Mouse (Mus musculus): ENCODE results near the gene Dnmt3b.

The Dnmt3b gene

DNA sequence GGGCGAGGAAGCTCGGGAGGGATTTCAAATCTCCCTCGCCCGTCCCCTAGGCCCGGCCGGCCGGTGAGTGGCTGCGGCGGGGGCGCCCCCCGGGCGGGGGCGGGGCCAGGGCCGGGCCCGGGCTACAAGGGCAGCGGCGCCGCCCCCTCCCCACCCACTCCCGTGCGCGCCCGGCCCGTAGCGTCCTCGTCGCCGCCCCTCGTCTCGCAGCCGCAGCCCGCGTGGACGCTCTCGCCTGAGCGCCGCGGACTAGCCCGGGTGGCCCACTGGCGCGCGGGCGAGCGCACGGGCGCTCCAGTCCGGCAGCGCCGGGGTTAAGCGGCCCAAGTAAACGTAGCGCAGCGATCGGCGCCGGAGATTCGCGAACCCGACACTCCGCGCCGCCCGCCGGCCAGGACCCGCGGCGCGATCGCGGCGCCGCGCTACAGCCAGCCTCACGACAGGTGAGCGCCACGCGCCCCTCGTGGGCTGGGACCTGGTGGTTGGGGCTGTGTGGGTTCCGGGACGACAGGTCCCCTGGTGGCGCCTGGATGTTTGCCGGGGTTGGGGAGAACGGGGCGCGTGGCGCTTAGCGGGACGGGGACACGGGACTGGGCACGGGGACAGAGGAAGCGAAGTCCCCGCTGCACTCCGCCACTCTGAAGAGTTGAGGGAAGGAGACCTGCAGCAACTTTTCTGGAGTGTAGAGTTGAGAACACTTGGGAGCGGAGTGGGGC lies at the start of gene Dnmt3b:
TSS of gene Dnmt3b (plus strand) at position 153 of the 716 bp plus-strand sequence.
- in situ Hi-C loops (cut with MseI, MboI) = no loop called here

GRCm38 (mm10) chr2:153600021-153600666 lies 49.1 kb upstream of the Dnmt3b start:
- in situ Hi-C loops (cut with MseI, MboI) = no loop called here

DNA sequence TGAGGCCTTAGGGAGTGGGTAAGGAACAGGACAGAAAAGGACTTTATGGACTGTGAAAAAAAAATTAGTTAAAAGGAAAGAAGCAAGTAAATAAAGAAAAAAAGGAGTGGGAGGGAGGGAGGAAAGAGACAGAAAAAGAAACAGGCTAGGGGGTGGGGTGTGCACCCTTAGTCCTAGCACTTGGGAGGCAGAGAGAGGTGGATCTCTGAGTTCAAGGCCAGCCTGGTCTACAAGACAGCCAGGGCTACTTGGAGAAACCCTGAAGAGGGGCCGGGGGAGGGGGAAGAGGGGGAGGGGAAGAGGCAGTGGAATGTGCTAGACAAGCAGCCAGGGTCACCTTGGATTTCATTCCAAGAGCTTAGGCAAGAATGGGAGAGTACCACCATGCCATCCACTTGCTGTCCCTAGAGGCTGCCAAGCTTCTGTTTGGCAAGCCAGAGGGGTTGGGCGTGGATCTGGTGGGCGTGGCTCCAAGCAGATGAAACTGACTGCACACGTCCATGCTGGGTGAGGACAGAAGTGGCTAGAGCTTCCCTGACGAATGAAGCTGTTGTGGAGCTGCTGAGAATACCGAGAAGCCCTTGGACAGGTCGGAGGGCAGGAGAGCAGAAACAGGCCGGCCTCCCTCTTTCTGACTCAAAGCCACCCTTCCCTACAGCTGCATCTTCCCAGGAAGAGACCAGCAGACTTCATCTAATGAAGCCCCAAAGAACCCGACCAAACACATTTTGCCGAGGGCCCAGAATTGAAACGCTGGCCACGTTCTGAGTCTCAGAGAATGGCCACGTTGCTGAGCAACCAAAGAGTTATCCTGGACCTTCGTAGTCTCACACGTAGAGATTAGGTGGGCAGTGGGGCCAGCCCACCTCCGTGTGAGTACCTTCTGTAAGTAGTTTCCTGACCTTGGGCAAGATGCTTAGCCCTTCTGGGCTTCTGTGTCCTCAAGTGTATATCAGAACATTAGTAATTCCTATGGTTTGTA lies 48.3 kb upstream of the Dnmt3b start:
- in situ Hi-C loops (cut with MseI, MboI) = no loop called here

DNA sequence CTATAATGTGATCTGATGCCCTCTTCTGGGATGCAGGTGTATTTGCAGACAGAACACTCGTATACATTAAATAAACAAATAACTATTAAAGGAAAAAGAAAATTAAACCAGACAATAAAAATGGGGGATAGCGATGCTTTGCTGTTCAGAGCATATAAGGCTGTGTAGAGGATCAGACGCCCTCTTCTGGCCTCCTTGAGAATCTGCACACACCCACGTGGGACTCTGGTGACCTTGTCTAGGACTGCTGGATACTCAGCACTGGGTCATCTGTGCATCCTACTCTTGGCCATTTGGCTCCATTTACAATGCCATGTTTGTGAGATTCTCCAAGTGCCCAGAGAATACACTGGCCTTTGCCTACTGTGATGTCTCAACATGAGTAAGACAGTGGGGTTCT lies 45.5 kb upstream of the Dnmt3b start:
- in situ Hi-C loops (cut with MseI, MboI) = no loop called here

GRCm38 (mm10) chr2:153606421-153606820 lies 42.8 kb upstream of the Dnmt3b start:
- in situ Hi-C loops (cut with MseI, MboI) = no loop called here

DNA sequence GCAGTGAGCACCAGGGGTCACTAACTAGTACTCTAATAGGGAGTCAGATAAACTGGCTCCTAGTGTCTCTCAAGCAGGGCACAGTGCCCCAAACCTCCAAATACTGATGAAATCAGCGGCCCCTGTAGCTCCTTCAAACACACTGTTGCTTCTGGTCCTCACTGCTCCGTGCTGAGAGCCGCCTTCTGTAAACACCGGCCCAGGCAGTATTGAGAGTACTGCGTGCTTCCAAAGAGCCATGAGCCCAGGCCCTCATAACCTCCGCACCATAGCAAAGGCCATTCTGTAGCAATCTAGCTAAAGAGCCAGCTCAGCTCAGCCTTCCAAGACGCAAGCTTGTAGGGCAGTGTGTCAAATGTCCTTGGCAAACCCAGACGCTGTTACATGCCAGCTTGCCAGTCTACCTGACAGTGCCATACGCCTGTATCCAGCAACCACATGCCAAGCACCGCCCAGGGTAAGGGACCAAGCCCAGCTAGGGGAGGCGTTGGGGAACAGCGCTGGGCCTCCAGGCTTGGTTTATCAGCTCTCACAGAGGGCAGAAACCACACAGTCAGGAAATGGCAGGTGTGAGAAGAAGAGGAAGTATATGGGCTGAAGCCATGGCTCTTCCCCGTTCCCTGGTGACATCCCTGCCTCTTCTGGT lies 41.3 kb upstream of the Dnmt3b start:
- in situ Hi-C loops (cut with MseI, MboI) = no loop called here

DNA sequence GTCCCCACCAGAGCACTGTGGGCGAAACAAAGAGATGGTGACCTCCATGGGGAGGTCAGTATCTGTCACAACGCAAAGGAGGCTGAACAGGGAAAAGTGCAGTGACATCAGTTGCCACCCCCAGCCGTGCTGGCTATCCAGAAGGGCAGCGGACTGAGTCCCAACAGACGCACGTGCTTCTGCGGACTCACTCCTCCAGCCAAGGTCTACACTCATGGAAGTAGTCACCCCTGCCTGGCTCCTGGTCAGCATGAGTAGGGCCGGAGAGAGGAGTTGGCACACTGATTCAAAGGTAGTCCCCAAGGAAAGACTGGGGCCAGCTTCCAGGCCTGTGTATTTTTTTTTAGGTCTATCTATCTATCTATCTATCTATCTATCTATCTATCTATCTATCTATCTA lies 40.2 kb upstream of the Dnmt3b start:
- in situ Hi-C loops (cut with MseI, MboI) = no loop called here

GRCm38 (mm10) chr2:153609548-153609947 lies 39.7 kb upstream of the Dnmt3b start:
- in situ Hi-C loops (cut with MseI, MboI) = no loop called here

DNA sequence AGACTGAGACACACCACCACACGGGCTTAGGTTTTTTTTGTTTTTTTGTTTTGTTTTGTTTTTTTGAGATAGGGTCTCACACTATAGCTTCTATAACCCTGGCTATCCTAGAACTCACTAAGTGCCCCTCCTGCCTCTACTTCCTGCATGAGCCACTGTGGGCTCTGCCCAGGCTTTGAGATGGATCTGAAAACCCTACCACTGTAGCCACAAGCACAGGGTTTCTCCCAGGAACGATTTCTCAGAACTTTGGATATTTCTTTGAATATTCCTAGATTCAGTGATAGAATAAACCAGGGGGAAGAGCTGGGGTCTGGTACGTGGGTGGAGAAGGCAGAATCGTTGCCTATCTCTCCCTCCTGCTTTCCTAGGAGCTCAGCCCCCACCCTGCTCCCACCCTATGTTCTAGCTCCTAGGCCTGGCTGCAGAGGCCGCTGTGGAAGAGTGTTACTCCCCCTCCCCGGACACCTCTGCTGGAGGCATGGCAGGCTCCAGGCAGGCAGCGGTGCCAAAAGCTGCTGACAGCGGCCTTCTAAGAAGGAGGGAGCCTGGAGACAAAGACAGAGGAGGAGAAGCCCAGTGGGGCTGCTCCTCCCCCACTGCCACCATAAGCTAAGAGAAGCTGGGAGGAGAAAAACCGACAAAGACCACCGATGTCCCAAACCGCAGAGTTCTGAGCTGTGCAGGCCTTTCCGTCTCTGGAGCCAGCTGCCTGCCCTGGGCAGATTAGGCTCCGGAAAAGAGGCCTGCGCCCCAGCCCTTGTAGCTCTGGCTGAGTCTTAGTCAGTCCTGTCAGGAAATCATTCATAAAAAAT lies 38.6 kb upstream of the Dnmt3b start:
- in situ Hi-C loops (cut with MseI, MboI) = no loop called here

- in situ Hi-C loops (cut with MseI, MboI) = no loop called here
These were observed 38.0 kb upstream of the Dnmt3b start for GRCm38 (mm10) chr2:153611241-153611630.

DNA sequence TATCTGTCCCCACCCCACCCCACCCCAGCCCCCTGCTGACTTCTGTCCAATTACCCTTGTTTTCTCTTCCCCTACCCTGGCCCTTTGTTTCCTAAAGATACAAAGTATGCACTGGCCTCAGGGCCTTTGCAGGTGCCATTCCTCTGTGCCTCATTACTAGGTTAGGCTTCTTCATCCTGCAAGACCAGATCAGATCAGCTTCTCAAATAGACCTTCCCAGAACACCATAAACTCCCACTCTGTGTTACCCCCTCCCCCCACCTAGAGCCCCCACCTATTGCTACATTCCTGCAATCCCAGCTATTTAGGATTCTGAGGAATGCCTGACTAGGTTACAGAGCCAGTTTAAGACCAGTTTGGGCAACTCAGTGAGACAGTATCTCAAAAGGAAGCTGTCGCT lies 37.5 kb upstream of the Dnmt3b start:
- in situ Hi-C loops (cut with MseI, MboI) = no loop called here

- in situ Hi-C loops (cut with MseI, MboI) = no loop called here
These were observed 36.5 kb upstream of the Dnmt3b start for GRCm38 (mm10) chr2:153612594-153613281.

GRCm38 (mm10) chr2:153616893-153617292 lies 32.4 kb upstream of the Dnmt3b start:
- in situ Hi-C loops (cut with MseI, MboI) = no loop called here

DNA sequence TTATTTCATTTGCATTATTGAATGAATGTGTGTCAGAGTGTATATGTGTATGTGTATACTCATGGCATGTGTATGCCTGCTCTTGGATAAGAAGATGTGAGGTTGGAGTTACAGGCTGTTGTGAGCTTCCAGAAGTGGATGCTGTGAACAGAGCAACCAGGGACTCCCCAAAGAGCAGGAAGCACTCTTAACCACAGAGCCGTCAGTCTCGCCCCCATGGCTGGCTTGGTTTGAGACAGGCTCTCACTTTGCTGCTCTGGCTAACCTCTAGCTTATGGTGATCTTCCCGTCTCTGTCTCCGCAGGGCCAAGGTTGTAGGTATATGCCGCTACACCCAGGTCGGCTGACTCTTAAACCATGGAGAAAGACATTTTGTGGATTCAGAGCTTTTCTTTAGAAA lies 30.8 kb upstream of the Dnmt3b start:
- in situ Hi-C loops (cut with MseI, MboI) = no loop called here

GRCm38 (mm10) chr2:153618889-153619288 lies 30.4 kb upstream of the Dnmt3b start:
- in situ Hi-C loops (cut with MseI, MboI) = no loop called here

GRCm38 (mm10) chr2:153622449-153622848 lies 26.8 kb upstream of the Dnmt3b start:
- in situ Hi-C loops (cut with MseI, MboI) = no loop called here

DNA sequence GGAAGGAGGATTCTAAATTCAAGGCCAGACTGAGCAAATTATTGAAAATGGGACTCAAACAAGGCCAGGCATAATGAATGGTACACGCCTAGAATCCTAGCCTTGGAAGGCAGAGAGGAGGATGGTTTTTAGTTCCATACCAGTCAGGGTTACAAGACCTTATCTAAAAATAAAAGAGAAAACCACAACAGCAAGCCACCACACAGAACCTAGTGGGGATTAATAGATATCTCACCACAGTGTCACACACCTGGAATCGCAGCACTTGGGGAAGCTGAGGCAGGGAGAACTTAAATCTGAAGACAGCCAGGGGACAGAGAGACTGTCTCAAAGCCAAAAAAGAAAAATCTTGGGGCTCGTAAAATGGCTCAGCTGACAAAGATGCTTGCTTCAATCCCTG lies 18.3 kb upstream of the Dnmt3b start:
- in situ Hi-C loops (cut with MseI, MboI) = no loop called here

- in situ Hi-C loops (cut with MseI, MboI) = no loop called here
These were observed 17.0 kb upstream of the Dnmt3b start, which contains the start of gene Commd7 for GRCm38 (mm10) chr2:153631976-153632870. Commd7 (minus strand) TSS chr2:153632781.

- in situ Hi-C loops (cut with MseI, MboI) = no loop called here
These were observed 16.4 kb upstream of the Dnmt3b start for GRCm38 (mm10) chr2:153632871-153633226.
